Mouse (Mus musculus): ENCODE measurements around the gene Susd5.

- TF ChIP-seq CTCF (IDR thresholded peaks at IDR 0.05; ENCODE audit: borderline replicate concordance, extremely low read depth, insufficient read depth, insufficient read length) (peak; percentile 24; the same call in 1 of the 2 replicates), POLR2A (IDR thresholded peaks at IDR 0.05; ENCODE audit: borderline replicate concordance, extremely low read depth, insufficient read depth, insufficient read length, poor library complexity, severe bottlenecking) (no peak)
These were observed 41.2 kb upstream of the Susd5 start for GRCm38 (mm10) chr9:114015724-114016123.

All from brain, embryonic 14.5 days (tissue).